Mouse (Mus musculus) heart, embryonic 15.5 days (tissue): ENCODE measurements at regions not wholly inside any gene's neighbourhood (a gene's known extent, or its start where the extent isn't known, plus 50 kb on each side); places are given as distances from the start of the nearest gene placed in this dataset.

ENCODE experiments used
- ATAC-seq: fragments of 200-750 bp; cut with Nextera tagmentation; replicated peaks from 2 replicates; pipeline ENCODE4 v1.8.0; 2017; ENCODE audit warnings: low read depth, moderate TSS enrichment; ENCODE audit not compliant: insufficient number of reproducible peaks, insufficient read depth, low FRiP score
- H3K27ac ChIP-seq: fragments of 300-500 bp; sonication (generic); 2 replicates; pipeline ENCODE4 v1.5.1; 2015; ENCODE audit warnings: mild to moderate bottlenecking, inconsistent platforms
- H3K27me3 ChIP-seq: fragments of 300-500 bp; sonication (generic); 2 replicates; pipeline ENCODE4 v1.6.1; 2015; ENCODE audit warnings: inconsistent platforms
- H3K36me3 ChIP-seq: fragments of 300-500 bp; sonication (generic); 2 replicates; pipeline ENCODE4 v1.6.1; 2015; ENCODE audit warnings: mild to moderate bottlenecking, inconsistent platforms
- H3K4me1 ChIP-seq: fragments of 300-500 bp; sonication (generic); replicated peaks from 2 replicates; pipeline ENCODE4 v1.6.1; 2015; ENCODE audit warnings: inconsistent platforms
- H3K4me2 ChIP-seq: fragments of 300-500 bp; sonication (generic); 2 replicates; pipeline ENCODE4 v1.6.1; 2015; ENCODE audit warnings: inconsistent platforms, mild to moderate bottlenecking, moderate library complexity
- H3K4me3 ChIP-seq: fragments of 300-500 bp; sonication (generic); 2 replicates; pipeline ENCODE4 v1.5.1; 2015; ENCODE audit warnings: mild to moderate bottlenecking, inconsistent platforms
- H3K9ac ChIP-seq: fragments of 300-500 bp; sonication (generic); 2 replicates; pipeline ENCODE4 v1.6.1; 2015; ENCODE audit warnings: mild to moderate bottlenecking, inconsistent platforms
- H3K9me3 ChIP-seq: fragments of 300-500 bp; sonication (generic); replicated peaks from 2 replicates; pipeline ENCODE4 v1.6.1; 2016; ENCODE audit warnings: inconsistent platforms
- WGBS: fragments of 180-500 bp; shearing (Covaris S2); methylation state at CpG from one replicate; pipeline ENCODE4 v1.1.7; 2015; ENCODE audit warnings: mixed read lengths; 5-methylcytosine and 5-hydroxymethylcytosine counted together

DNA sequence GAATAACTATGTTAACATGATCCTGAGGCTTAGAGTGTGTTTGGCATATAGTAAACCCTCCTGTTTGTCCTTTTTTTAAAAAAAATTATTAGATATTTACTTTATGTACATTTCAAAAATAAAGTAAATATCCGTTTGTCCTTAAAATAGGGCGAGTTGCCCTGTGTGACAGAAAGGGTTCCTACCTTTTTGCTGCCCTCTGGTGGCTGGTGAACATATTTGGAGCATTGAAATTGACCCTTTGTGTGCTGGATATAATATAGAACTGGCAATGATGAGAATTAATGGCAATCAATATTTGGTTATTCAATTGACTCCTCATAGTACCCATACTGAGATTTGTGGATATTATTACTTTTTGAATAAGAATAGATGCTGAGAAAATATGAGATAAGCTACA lies 723.8 kb upstream of the 2610301B20Rik start:
- H3K27ac ChIP-seq = no peak overlapping the region
- no peaks in the 10 kb centered on the region for H3K36me3 ChIP-seq
- 11% methylated on average over 2 of the region's 2 CpGs for WGBS

DNA sequence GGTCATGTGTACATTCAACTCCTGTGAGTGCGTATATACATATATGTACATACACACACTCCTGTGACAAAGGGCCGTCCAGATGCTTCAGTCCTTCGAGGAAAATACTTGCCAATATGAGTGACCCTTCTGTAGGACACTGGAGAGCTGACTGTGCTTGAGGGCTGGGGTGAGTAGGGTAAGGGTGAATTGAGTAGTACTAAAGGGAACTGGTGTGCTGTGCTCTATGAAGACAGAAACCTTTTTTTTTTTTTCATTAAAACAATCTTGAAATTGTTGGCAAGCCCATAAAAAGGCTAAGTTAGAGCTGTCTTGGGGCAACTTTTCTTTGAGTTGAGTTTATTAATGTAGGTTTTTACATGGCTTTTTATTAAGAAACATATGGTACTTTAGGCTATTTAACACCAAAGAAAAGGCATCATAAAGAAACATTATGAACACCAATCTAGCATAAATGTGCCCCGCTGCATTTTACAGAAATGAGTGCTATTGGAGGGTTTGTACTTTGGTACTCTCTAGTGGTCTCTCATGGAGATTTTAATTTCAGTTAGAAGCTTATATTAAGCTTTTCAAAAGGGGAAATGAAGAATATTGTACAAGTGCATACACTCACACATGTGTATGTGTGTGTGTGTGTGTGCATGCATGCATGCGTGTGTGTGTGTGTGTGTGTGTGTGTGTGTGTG lies 718.5 kb upstream of the 2610301B20Rik start:
- Histone ChIP-seq H3K9ac (no peak overlapping the region), H3K4me3 (no peak overlapping the region), H3K4me1 (no peaks in the 10 kb centered on the region), H3K4me2 (no peak overlapping the region), H3K36me3 (no peaks in the 10 kb centered on the region), H3K9me3 (no peaks in the 10 kb centered on the region), H3K27me3 (no peaks in the 10 kb centered on the region), H3K27ac (no peak overlapping the region)
- 82% methylated on average over 5 of the region's 5 CpGs for WGBS
- ATAC-seq = no peak

More for the DNA sequence above, 723.8 kb upstream of the 2610301B20Rik start:
- Histone ChIP-seq H3K4me2 (no peak overlapping the region), H3K9me3 (no peaks in the 10 kb centered on the region), H3K27me3 (no peaks in the 10 kb centered on the region), H3K9ac (no peak overlapping the region), H3K4me3 (no peak overlapping the region), H3K4me1 (no peaks in the 10 kb centered on the region)
- no peak for ATAC-seq

DNA sequence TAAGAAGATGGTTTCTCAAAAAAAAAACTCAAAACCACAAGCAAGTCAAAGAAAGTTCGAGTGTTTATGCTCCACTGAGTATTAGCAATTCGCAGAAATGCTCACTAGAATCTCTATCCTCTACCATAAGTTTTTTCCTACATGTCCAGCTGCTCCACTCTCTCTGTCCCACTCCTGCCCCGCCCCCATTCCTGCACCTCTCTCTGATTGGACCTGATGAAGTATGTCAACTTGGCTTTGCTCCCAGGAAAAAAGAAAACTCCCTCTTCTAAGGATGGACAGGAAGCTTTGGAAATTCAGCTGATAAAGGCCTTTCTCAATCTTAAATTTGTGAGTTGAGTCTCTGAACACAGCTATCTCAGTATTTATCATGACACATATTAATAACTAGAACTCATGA lies 684.4 kb upstream of the 2610301B20Rik start:
- no peak overlapping the region for H3K9ac ChIP-seq
- no peak for ATAC-seq
- H3K36me3 ChIP-seq = no peaks in the 10 kb centered on the region
- 64% methylated on average over 3 of the region's 3 CpGs for WGBS
- H3K4me2 ChIP-seq = no peak overlapping the region
- no peak overlapping the region for H3K4me3 ChIP-seq
- H3K9me3 ChIP-seq = no peaks in the 10 kb centered on the region
- H3K4me1 ChIP-seq = no peaks in the 10 kb centered on the region
- no peak overlapping the region for H3K27ac ChIP-seq
- H3K27me3 ChIP-seq = no peaks in the 10 kb centered on the region

DNA sequence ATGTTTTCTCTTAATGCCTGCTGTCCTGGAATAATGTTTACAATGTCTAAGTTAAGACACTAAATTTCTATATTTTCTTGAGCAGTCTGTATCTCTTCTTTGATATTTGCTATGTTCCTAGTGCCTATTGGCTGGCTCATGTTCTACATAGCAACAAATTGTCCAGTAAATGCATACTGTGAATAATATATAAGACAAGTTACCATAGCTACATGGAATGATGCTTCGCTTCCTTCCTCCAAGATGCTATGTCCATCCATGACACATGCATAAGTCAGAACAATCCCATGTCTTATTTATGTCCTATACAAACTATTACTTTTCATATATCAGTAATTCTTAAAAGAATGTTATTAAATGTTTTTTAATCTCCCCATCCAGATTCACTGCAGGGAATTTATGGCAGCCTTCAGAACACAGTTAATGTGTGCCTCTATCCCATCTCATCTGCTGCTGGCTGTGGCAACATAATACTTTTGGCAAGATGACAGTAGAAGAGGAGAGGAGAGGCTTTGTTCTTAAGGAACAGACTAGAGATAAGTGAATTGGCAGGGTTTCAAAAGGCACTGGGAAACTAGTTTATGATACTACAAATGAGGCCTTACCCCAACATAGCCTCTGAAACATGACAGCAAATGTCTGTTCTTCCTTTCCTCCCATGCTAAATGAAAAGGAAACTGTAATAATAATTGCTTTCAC lies 676.9 kb upstream of the 2610301B20Rik start:
- 0 out of 2 replicates have a peak overlapping the region, but pooled peaks have one; percentile 23 for H3K27ac ChIP-seq
- 83% methylated on average over 1 of the region's 1 CpGs for WGBS
- ATAC-seq = no peak

DNA sequence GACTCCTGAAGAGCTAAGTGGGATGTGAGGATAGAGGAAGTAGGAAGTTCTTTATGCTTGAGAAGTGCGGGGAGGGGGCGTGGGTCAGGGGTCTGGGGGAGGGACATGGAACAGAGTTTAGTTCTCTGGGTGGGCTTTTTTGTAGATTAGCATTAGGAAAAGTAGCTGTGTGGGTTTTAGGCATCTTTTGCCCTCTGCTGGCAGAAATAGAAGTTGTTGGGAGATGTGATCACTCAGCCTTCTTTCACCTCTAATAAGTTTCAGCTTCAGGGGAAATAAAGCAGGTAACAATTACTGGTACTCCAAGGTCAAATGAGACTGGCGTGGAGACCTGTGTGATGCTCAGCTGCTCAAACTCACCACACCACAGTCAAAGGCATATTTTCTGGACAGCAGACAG lies 672.5 kb upstream of the 2610301B20Rik start:
- Histone ChIP-seq H3K4me1 (0 out of 2 replicates have a peak, but pooled peaks cover 3% of the 10 kb centered on the region), H3K4me3 (no peak overlapping the region), H3K27ac (no peak overlapping the region), H3K9me3 (no peaks in the 10 kb centered on the region), H3K4me2 (no peak overlapping the region), H3K27me3 (no peaks in the 10 kb centered on the region), H3K36me3 (no peaks in the 10 kb centered on the region), H3K9ac (no peak overlapping the region)
- no peak for ATAC-seq
- 34% methylated on average over 3 of the region's 3 CpGs for WGBS

More for the DNA sequence above, 676.9 kb upstream of the 2610301B20Rik start:
- no peaks in the 10 kb centered on the region for H3K36me3 ChIP-seq
- no peak overlapping the region for H3K4me3 ChIP-seq
- H3K4me2 ChIP-seq = no peak overlapping the region
- H3K9ac ChIP-seq = no peak overlapping the region
- H3K27me3 ChIP-seq = no peaks in the 10 kb centered on the region
- H3K4me1 ChIP-seq = 0 out of 2 replicates have a peak, but pooled peaks cover 3% of the 10 kb centered on the region
- no peaks in the 10 kb centered on the region for H3K9me3 ChIP-seq

DNA sequence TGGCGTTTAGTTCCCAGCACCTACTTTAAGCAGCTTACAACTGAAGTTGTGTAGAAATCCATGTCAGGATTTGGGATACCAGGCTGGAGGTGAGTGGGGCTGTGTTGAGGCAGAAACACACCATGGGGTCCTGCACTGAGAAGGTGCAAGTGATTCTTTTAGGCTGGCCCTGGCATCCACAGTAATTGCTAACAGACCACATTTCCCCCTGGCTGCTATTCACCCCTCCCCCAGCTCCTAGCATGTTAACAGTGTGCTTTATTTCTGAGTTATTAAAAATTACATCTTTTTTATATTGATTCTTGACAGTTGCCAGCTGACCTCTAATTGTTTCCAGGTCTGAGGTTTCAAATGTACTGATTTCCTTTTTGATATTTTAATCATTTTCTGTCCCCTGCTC lies 670.1 kb upstream of the 2610301B20Rik start:
- Histone ChIP-seq H3K36me3 (no peaks in the 10 kb centered on the region), H3K27ac (no peak overlapping the region), H3K4me2 (no peak overlapping the region), H3K4me3 (no peak overlapping the region), H3K4me1 (no peaks in the 10 kb centered on the region), H3K9ac (no peak overlapping the region), H3K27me3 (no peaks in the 10 kb centered on the region), H3K9me3 (no peaks in the 10 kb centered on the region)
- ATAC-seq = no peak
- WGBS = 81% methylated on average over 1 of the region's 1 CpGs

DNA sequence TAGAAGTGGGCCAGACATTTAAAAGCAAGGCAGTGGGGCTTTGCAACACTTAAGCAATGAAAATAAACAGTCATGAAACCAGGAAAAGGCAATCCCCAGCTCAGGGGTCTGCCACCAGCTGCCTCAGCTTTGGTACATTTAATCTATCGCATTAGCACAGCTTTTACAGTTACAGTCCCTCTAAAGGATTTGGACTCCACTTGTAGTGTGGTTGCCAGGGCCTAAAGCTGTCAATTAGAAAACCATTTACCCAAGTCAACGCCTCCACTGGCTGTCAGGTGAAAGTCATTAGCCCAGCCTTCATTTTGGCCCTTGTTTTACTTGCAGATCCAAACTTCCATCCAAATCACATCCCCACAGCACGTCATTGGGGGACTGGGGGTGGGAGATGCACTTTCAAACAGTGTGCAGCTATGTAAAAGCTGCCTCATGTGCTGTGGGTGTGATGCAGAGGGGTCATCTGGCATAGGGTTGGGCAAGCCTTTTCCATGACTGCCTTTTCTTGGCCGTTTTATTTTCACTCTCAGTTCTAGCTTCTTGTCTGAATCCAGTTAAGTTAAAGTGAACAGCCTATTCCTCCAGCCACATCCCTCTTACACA lies 664.9 kb upstream of the 2610301B20Rik start:
- H3K27ac ChIP-seq = no peak overlapping the region
- no peaks in the 10 kb centered on the region for H3K36me3 ChIP-seq
- H3K4me2 ChIP-seq = no peak overlapping the region
- no peak overlapping the region for H3K9ac ChIP-seq
- H3K9me3 ChIP-seq = no peaks in the 10 kb centered on the region
- no peak overlapping the region for H3K4me3 ChIP-seq
- 72% methylated on average over 4 of the region's 4 CpGs for WGBS
- no peaks in the 10 kb centered on the region for H3K27me3 ChIP-seq
- no peaks in the 10 kb centered on the region for H3K4me1 ChIP-seq
- ATAC-seq = no peak

DNA sequence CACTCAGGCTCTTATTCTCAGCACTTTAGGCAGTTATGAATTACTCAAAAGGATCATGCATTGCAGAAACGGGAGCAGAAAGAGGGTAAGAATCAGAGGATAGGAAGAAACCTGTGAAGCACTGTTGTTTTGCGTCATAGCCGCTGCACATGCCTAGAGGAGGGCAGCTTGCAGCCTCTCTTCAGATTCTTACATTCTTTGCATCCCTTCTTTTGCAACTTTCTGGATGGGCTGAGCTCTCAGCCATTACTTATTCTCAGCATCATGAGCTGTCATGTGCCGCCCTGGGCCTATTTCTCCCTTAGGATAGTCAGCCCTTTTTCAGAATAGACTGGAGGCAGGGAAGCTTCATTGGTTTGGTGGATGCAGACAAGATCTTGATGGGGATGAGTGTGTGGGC lies 663.0 kb upstream of the 2610301B20Rik start:
- Histone ChIP-seq H3K4me1 (no peaks in the 10 kb centered on the region), H3K9ac (no peak overlapping the region), H3K9me3 (no peaks in the 10 kb centered on the region), H3K27ac (no peak overlapping the region), H3K4me3 (no peak overlapping the region), H3K27me3 (no peaks in the 10 kb centered on the region), H3K4me2 (no peak overlapping the region), H3K36me3 (no peaks in the 10 kb centered on the region)
- no peak for ATAC-seq
- WGBS = 85% methylated on average over 4 of the region's 4 CpGs

DNA sequence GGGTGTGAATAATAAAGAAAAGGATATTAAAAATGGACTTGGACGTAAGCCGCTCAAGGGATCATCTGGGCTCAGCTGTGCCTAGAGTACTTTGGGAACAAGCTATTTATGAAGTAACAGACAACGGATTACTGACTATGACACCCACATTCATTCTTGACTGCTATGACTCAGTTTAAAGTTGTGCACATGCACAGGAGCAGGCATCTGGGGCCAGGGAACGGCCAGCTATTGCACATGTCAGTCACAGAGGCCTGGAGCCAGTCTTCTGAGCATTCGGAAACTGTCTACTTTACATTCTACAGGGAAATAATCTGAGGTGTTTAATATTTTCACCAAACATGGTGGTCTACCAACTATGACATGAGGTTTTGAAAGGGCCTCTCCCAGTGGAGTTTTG lies 639.0 kb upstream of the 2610301B20Rik start:
- no peaks in the 10 kb centered on the region for H3K4me1 ChIP-seq
- no peaks in the 10 kb centered on the region for H3K36me3 ChIP-seq
- H3K27ac ChIP-seq = no peak overlapping the region
- no peak for ATAC-seq
- H3K9me3 ChIP-seq = no peaks in the 10 kb centered on the region
- H3K4me3 ChIP-seq = no peak overlapping the region
- WGBS = 83% methylated on average over 5 of the region's 5 CpGs
- no peak overlapping the region for H3K4me2 ChIP-seq
- H3K9ac ChIP-seq = no peak overlapping the region
- no peaks in the 10 kb centered on the region for H3K27me3 ChIP-seq

DNA sequence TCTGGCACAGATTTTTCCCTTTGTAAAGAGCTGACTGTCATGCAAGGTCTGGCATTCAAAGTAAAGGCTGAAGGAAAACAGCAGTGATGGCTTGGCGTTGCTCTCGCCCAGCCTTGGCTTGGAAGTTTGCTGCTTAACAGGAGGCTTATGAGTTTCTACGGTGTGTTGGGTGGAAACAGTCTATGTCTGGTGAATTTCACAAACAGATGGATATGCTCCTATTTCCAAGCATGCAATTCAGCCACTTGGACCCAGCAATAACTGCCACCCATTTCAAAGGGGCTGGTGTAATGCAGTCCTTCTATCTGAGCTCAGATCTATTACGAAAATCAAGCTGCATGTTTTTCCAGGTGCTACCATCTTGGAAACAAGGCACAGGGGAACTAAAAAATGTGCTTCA lies 632.2 kb upstream of the 2610301B20Rik start:
- ATAC-seq = no peak
- no peak overlapping the region for H3K4me2 ChIP-seq
- H3K27ac ChIP-seq = no peak overlapping the region
- H3K4me1 ChIP-seq = no peaks in the 10 kb centered on the region
- no peaks in the 10 kb centered on the region for H3K27me3 ChIP-seq
- no peak overlapping the region for H3K4me3 ChIP-seq
- H3K36me3 ChIP-seq = no peaks in the 10 kb centered on the region
- WGBS = 83% methylated on average over 4 of the region's 4 CpGs
- H3K9me3 ChIP-seq = no peaks in the 10 kb centered on the region
- H3K9ac ChIP-seq = no peak overlapping the region

DNA sequence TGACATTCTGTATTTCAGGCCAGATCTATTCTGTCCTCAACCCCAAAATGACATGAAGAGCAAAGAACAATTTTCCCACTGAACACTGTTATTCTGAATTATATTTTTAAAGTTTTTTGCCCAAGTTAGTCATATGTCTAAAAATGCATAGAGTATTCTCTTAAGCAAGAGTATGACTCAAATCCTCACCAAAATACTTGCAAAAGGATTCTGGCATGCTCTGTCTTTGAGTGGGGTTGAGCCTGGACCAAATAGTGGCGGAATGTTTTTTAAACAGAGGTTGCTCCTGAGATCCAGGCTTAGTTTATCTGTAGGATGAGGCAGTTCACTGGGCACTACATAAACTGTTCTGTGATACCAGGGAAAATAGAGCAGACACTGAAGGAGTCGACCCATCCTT lies 631.4 kb upstream of the 2610301B20Rik start:
- H3K9me3 ChIP-seq = no peaks in the 10 kb centered on the region
- H3K4me3 ChIP-seq = no peak overlapping the region
- H3K4me1 ChIP-seq = no peaks in the 10 kb centered on the region
- WGBS = 64% methylated on average over 2 of the region's 2 CpGs
- H3K9ac ChIP-seq = no peak overlapping the region
- no peak overlapping the region for H3K4me2 ChIP-seq
- H3K27me3 ChIP-seq = no peaks in the 10 kb centered on the region
- no peaks in the 10 kb centered on the region for H3K36me3 ChIP-seq
- no peak overlapping the region for H3K27ac ChIP-seq
- ATAC-seq = no peak
